Mouse (Mus musculus) embryonic facial prominence, embryonic 12.5 days (tissue): Measurements from ENCODE around the gene Lce1h. TPM values are rescaled to one million over a fixed set of nuclear protein-coding genes. Genes with fewer than 3 reads are reported as not detected.

ENCODE experiments used
- polyA plus RNA-seq: library from polyadenylated mRNA; unstranded; fragments of >200 nt; fragmentation: Nextera tagmentation; extraction: Ambion mirVana; gene quantifications from 2 replicates; pipeline ENCODE4 v1.2.1, GENCODE M21; 2016

Lce1h gene
- polyA plus RNA-seq, 1 experiment from 2014 or later = not detected

Other genes with a start within 250 kb of the Lce1h start
- gene 2310046K23Rik, start 230.6 kb downstream of the Lce1h start, polyA plus RNA-seq = not detected in 2 replicates
- gene Ivl, start 191.3 kb downstream of the Lce1h start, polyA plus RNA-seq = not detected in 2 replicates
- gene Smcp, start 176.1 kb downstream of the Lce1h start, polyA plus RNA-seq = not detected in 2 replicates
- not detected in 2 replicates for gene 2210017I01Rik, start 157.6 kb downstream of the Lce1h start, polyA plus RNA-seq
- not detected in 2 replicates for gene Lce6a, start 143.4 kb downstream of the Lce1h start, polyA plus RNA-seq
- gene Lce1a1, start 116.8 kb downstream of the Lce1h start, polyA plus RNA-seq = not detected in 2 replicates
- not detected in 2 replicates for gene Lce1b, start 108.1 kb downstream of the Lce1h start, polyA plus RNA-seq
- not detected in 2 replicates for gene Lce1a2, start 94.8 kb downstream of the Lce1h start, polyA plus RNA-seq
- gene Lce1c, start 85.8 kb downstream of the Lce1h start, polyA plus RNA-seq = not detected in 2 replicates
- not detected in 2 replicates for gene Lce1d, start 77.9 kb downstream of the Lce1h start, polyA plus RNA-seq
- not detected in 2 replicates for gene Lce1e, start 56.0 kb downstream of the Lce1h start, polyA plus RNA-seq
- gene Lce1f, start 44.7 kb downstream of the Lce1h start, polyA plus RNA-seq = not detected in 2 replicates
- gene Gm38119, start 26.0 kb downstream of the Lce1h start, polyA plus RNA-seq = not detected in 2 replicates
- not detected in 2 replicates for gene Lce1g, start 12.7 kb downstream of the Lce1h start, polyA plus RNA-seq
- gene Lce1i, start 13.8 kb upstream of the Lce1h start, polyA plus RNA-seq = not detected in 2 replicates
- not detected in 2 replicates for gene Lce1j, start 25.4 kb upstream of the Lce1h start, polyA plus RNA-seq
- gene Lce1k, start 42.8 kb upstream of the Lce1h start, polyA plus RNA-seq = not detected in 2 replicates
- gene Kprp, start 62.2 kb upstream of the Lce1h start, polyA plus RNA-seq = not detected in 2 replicates
- not detected in 2 replicates for gene Lce1l, start 86.2 kb upstream of the Lce1h start, polyA plus RNA-seq
- gene 2310050C09Rik, start 105.2 kb upstream of the Lce1h start, polyA plus RNA-seq = not detected in 2 replicates
- gene Lce3a, start 161.2 kb upstream of the Lce1h start, polyA plus RNA-seq = not detected in 2 replicates
- not detected in 2 replicates for gene Lce3b, start 167.9 kb upstream of the Lce1h start, polyA plus RNA-seq
- not detected in 2 replicates for gene Lce3c, start 179.4 kb upstream of the Lce1h start, polyA plus RNA-seq
- not detected in 2 replicates for gene Lce3d, start 192.3 kb upstream of the Lce1h start, polyA plus RNA-seq
- gene Lce3e, start 202.0 kb upstream of the Lce1h start, polyA plus RNA-seq = not detected in 2 replicates
- gene Lce3f, start 227.2 kb upstream of the Lce1h start, polyA plus RNA-seq = not detected in 2 replicates